Mouse (Mus musculus) thymus, postnatal 14 days (tissue): ENCODE measurements at regions not wholly inside any gene's neighbourhood (a gene's known extent, or its start where the extent isn't known, plus 50 kb on each side); places are given as distances from the start of the nearest gene placed in this dataset.
"Not testable (repeated sequence)": the region's sequence is repeated elsewhere in the genome, so short reads cannot be mapped to it uniquely, and the experiment has no call there.

Source experiments
- DNase-seq: peaks from one replicate; pipeline ENCODE4 v3.0.0; 2021

DNA sequence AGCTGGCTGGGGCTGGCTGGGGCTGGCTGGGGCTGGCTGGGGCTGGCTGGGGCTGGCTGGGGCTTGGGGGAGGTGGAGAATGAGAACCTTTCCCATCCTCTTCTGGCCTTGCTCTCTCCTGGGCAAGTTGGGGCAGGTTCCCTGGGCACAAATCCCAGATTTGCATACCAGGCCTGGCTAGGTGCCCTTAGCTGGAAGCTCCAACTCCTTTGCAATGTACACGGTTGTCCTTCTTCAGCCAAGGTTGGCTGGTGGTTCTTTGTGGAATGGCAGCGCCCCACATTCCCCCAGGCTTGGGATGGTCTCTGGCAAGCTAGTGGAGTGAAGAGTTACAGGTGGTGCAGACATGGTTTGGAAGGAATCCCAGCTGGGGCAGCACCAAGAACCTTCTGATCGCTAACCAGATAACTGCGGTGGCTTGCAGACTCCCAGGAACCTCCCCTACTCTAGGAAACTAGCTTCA is 217.5 kb downstream of the Pten start:
- no peak for DNase-seq

GRCm38 (mm10) chr19:32975303-32975702 is 218.0 kb downstream of the Pten start:
- DNase-seq = no peak

- no peak for DNase-seq
Measured at GRCm38 (mm10) chr19:32976507-32976906, 219.2 kb downstream of the Pten start.

DNA sequence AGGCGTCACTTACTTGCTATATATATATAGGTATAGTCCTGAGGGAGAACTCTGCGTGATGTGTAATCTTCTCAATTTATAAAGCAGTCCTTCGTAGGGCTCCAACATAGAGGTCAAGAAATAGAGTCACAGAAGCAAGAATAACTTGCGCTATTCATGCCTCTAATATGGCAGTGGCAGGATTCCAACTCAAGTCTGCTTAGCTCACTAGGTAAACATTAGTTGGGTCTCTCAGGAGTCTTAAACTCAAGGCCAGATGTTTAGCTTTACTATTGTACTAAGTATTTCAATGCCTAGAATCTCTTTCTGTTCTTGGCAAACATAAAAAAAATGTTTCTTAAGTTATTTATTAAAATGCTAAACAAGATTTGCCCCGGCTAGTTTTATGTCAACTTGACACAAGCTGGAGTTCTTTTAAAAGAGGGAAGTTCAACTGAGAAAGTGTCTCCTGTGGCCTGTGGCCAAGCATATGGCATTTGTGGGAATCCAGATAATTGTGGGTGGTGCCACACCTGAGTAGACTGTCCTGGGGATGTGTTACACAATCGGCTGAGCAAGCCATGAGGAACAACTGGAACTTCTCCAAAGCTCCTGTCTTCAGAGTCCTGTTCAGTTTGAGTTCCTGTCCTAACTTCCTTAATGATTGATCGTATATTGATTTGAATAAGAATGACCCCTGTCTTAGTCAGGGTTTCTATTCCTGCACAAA is 220.9 kb downstream of the Pten start:
- no peak for DNase-seq

- DNase-seq = no peak
Measured at GRCm38 (mm10) chr19:32980142-32980541, 222.8 kb downstream of the Pten start.

- DNase-seq = no peak
Measured at GRCm38 (mm10) chr19:32988713-32989112, 231.4 kb downstream of the Pten start.

GRCm38 (mm10) chr19:32989346-32989745 is 232.0 kb downstream of the Pten start:
- DNase-seq = no peak

DNA sequence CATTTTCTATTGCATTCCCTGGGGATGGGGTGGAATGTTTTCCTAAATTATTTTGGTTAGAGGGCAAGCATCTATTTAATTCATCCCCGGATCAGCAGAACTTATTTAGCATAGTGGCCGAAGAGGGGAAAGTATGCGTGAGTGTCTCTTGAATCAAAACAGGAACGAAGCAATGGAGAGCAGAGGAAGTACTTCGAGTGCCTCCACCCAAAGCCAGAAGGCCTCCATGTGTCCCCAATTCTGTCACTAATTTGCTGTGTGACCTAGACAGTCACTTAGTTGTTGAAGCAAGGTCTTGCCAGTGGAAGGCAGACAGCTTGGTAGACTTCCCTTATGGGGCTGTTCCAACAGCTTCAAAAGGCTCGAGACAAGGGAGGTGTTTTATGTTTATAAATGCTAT is 233.3 kb downstream of the Pten start:
- no peak for DNase-seq

DNA sequence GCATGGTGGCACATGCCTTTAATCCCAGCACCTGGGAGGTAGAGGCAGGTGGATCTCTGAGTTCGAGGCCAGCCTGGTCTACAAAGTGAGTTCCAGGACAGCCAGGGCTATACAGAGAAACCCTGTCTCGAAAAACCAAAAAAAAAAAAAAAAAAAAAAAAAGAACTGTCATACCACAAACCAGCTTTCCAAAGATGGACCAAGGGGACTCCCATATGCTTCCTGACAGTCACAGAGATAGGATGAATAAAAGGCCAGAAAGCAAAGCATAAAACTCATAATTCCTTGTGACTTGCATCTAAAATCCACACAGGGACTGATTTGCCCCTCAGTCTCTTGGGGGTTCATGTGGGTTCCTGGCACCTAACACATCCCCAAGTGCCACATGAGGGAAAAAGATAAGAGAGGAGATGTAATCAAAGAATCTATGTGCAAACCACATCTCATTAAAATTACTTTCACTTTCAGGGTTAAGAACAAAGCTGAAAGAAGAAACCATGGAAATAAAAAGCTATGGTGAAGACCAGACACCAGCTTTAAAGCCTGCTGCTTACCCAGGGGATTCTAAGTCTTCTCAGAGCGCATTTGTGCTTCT is 241.4 kb downstream of the Pten start:
- DNase-seq = no peak

GRCm38 (mm10) chr19:33007582-33007981 is 250.3 kb downstream of the Pten start:
- no peak for DNase-seq

DNA sequence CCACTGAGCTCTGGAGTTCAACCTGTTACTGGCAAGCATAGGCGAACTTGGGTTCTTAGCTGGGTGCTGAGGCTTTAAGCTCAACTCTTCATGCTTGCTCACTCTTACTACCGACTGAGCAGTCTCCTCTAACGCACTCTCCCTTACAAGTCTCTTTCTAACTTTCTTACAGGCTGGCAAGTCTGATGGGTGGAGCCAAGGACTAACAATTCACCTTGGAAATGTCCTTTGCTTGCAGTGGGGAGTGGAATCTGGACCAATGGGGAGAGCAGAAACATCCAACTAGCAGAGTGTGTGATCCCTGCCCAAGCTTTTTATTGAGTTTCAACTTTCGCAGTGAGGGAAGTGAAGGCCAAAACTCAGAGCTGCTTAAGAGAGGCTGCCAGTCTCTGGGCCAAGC is 250.8 kb downstream of the Pten start:
- no peak for DNase-seq

DNA sequence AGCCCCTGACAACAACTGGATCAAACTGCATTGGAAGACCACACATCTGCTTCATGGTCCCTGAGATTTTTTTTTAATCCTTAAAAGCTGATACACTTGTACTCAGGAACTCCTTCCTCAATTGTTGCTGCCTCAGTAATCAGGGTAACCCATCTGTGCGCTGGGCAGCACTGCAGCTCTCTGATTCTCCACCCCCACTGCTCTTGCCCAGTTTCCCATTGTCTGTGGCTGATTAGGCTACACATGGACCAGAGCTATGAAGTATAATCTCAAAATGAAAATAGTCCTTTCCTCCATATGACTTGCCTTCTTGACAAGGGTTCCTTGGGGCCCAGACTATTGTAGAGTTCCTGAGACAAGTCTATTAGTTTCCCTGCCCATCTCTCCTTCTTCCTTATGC is 251.5 kb downstream of the Pten start:
- DNase-seq = no peak

GRCm38 (mm10) chr19:33010886-33011446 is 253.7 kb downstream of the Pten start:
- DNase-seq = no peak

DNA sequence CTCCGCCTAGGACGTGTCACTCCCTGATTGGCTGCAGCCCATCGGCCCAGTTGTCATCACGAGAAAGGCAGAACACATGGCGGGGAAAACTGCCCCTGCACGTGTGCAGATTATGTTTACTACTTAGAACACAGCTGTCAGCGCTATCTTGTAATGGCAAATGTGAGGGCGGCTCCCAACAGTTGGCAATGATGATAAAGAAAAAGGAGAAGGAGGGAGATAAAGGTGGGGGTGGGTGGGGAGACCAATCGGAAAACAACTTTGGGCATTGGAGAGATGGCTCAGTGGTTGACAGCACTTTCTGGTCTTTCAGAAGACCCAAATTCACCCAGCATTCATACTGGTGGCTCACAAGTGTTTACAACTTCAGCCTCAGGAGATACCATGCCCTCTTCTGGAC is 257.6 kb downstream of the Pten start:
- DNase-seq = not testable (repeated sequence)

DNA sequence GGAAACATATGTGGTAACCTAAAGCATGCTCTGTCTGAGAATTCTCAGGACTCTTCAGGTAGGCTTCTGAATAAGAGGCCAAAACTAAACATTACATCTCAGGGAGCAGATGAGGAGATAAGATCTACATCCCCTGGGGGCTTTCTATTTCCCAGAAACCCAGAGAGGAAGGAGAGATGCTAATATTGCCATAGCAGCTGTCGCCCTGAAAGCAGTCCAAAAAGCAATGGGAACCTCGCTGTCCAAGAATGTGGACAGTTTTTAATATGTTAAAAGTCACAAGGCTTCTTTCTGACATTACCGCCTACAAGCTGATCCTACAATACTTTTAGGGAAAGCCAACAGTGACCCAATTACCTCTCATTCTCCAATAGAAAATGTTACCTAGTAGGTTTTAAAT is 263.9 kb downstream of the Pten start:
- DNase-seq = no peak

GRCm38 (mm10) chr19:33022839-33023428 is 265.6 kb downstream of the Pten start:
- no peak for DNase-seq

- no peak for DNase-seq
Measured at GRCm38 (mm10) chr19:33029688-33030444, 272.6 kb downstream of the Pten start.

DNA sequence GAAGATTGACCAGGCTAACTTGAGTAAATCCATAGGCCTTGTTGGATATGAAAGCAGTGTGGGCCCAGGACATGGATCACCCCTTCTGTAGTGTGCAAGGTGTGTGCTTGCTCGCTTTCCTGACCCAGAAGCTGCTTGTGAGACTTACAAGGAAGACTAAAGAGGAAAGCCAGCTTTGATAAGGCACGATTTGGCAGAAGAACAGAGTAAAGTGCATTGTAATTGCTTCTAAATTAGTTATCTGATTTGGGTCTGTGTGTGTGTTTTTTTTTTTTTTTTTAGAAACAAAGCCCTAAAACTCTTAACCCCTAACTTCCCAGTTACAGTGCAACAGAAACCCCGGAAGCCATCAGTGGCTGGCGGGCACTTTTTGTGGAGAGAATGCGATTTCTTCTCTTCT is 283.2 kb downstream of the Pten start:
- no peak for DNase-seq

- DNase-seq = no peak
Measured at GRCm38 (mm10) chr19:33040991-33041390, 283.7 kb downstream of the Pten start.

GRCm38 (mm10) chr19:33042760-33043159 is 285.5 kb downstream of the Pten start:
- DNase-seq = no peak

DNA sequence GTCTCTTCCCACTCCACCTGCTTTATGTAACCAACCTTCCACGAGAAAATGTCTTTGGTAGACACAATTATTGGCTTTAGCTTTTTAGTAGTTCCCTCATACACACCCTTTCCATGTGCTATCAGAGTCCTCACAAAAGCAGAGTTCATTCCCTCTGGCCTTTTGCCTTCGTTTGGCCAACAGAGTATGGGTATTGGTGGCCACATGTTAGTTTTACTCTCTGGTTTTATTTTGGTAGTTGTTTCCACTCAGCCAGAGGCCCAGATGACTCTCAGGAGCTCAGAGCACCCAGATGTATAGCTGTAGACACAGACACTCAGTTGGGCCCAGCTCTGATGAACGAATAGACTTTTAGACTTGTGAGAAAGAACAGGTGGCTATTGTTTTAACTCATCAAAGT is 286.4 kb downstream of the Pten start:
- DNase-seq = no peak

DNA sequence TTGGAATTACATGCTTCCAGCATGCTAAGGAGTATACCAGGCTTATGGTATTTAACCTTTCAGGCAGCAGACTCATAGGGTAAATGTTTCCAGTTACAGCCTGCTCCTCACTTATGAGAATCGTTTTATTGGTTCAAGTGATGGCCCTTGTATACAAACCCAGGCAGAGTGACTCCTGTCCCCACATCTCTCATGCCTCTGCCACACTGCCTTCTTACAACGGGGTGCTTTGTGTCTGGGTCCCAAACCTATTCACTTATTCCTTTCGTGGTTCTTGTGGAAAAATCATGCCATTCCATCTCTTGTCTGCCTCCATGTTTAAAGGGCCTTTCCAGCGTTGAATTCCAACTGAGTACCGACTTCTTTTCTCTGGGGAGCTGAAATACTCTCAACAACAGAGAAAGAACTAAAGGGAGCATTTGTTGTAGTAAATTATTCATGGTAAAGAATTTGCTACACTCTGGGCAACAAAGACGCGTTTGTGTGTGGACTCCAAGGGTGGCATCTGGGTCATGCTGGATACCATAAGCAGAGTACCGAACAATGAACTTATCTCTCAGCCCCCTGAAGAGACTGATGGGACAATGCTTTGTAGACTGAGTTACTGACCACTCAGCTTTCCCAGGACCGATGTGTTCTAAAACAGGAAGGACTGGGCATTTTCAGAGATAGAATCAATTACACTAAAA is 291.6 kb downstream of the Pten start:
- no peak for DNase-seq
